Comparison of ENCODE assay signal across 11 mouse cellular contexts in genomic region chr1:87847475-87848168, GRCm38 (mm10). TPM values are rescaled to one million over a fixed set of nuclear protein-coding genes. Genes with fewer than 3 reads are reported as not detected.
DNase-seq lines count a peak whose midpoint lies in the region; ATAC-seq and TF ChIP-seq lines count a peak whose summit lies in the region.
"Had no signal": no experiment of that assay in that cellular context is flagged by ENCODE, and none has a peak within 500 bp of the region (broad histone marks: within the 10 kb centered on the region; RNA-seq: fewer than 3 reads in every experiment).

No protein-coding gene starts in this region.

- peaks cover 39% of the 10 kb centered on the region for H3K4me1 ChIP-seq in spleen, adult 2 months (ENCODE audit: control insufficient read depth, insufficient read depth, insufficient read length)
- H3K4me1 ChIP-seq in bone marrow, adult 2 months (ENCODE audit: control insufficient read depth, insufficient read depth, low read length) = peaks cover 10% of the 10 kb centered on the region; the same call in 1 of the 2 replicates
- peaks cover 28% of the 10 kb centered on the region for H3K4me1 ChIP-seq in limb, embryonic 13.5 days
- peaks cover 15% of the 10 kb centered on the region; the same call in 1 of the 2 replicates for H3K4me1 ChIP-seq in small intestine, adult 2 months (ENCODE audit: control insufficient read depth, insufficient read depth, insufficient read length, low read length)

- H3K4me3 ChIP-seq in spleen, adult 2 months (ENCODE audit: extremely low read depth, insufficient read depth, insufficient read length) = no peak overlapping the region
- H3K4me3 ChIP-seq in bone marrow, adult 2 months (replicated peaks; ENCODE audit: control insufficient read depth, low read depth, low read length) = no peak overlapping the region
- H3K4me3 ChIP-seq in limb, embryonic 13.5 days = no peak overlapping the region
- H3K4me3 ChIP-seq in small intestine, adult 2 months (ENCODE audit: low read depth, low read length) = no peak overlapping the region
- H3K4me3 ChIP-seq: hindbrain, embryonic 12.5 days had no signal

- H3K9me3 ChIP-seq in limb, embryonic 13.5 days = no peaks in the 10 kb centered on the region
- H3K9me3 ChIP-seq: hindbrain, embryonic 12.5 days had no signal

- peak overlapping the region; percentile 91 for H3K27ac ChIP-seq in spleen, adult 2 months (ENCODE audit: insufficient read depth, low read length)
- peak overlapping the region; percentile 44; the same call in 1 of the 2 replicates for H3K27ac ChIP-seq in bone marrow, adult 2 months (ENCODE audit: control insufficient read depth, insufficient read depth, low read depth, low read length, poor library complexity)
- peak overlapping the region; percentile 22; the same call in 1 of the 2 replicates for H3K27ac ChIP-seq in limb, embryonic 13.5 days
- peak overlapping the region; percentile 47 for H3K27ac ChIP-seq in small intestine, adult 2 months (ENCODE audit: insufficient read depth, low read depth, low read length)
- H3K27ac ChIP-seq: hindbrain, embryonic 12.5 days had no signal

- TF ChIP-seq CTCF in spleen, adult 2 months (IDR thresholded peaks at IDR 0.05; ENCODE audit: extremely low read depth, insufficient read depth, insufficient read length, insufficient replicate concordance) = no peak
- TF ChIP-seq CTCF in bone marrow, adult 2 months (IDR thresholded peaks at IDR 0.05; ENCODE audit: control insufficient read depth, insufficient read depth, low read length) = no peak
- TF ChIP-seq CTCF in small intestine, adult 2 months (IDR thresholded peaks at IDR 0.05; ENCODE audit: extremely low read depth, insufficient read length, insufficient replicate concordance, low read depth, low read length) = no peak

- no peak for ATAC-seq in limb, embryonic 13.5 days (ENCODE audit: low FRiP score, low read depth)

- 16% methylated on average over 4 of the region's 4 CpGs for WGBS in spleen, adult 2 months
- WGBS in bone marrow, adult 2 months = 18% methylated on average over 4 of the region's 4 CpGs
- 27% methylated on average over 4 of the region's 4 CpGs for WGBS in limb, embryonic 13.5 days
- WGBS in small intestine, adult 2 months = 11% methylated on average over 4 of the region's 4 CpGs

- no peaks in the 10 kb centered on the region for H3K27me3 ChIP-seq in spleen, adult 2 months (ENCODE audit: control insufficient read depth, insufficient read depth, low read length)
- no peaks in the 10 kb centered on the region for H3K27me3 ChIP-seq in limb, embryonic 13.5 days
- H3K27me3 ChIP-seq in small intestine, adult 2 months (ENCODE audit: control insufficient read depth, insufficient read depth, low read length) = no peaks in the 10 kb centered on the region
- H3K27me3 ChIP-seq: hindbrain, embryonic 12.5 days had no signal

- no peak overlapping the region for H3K9ac ChIP-seq in limb, embryonic 13.5 days
- H3K9ac ChIP-seq: hindbrain, embryonic 12.5 days had no signal

- no peak; the same call in 1 of the 2 replicates for TF ChIP-seq POLR2A in spleen, adult 2 months (IDR thresholded peaks at IDR 0.05; ENCODE audit: low read depth, low read length)
- TF ChIP-seq POLR2A in bone marrow, adult 2 months (IDR thresholded peaks at IDR 0.05; ENCODE audit: borderline replicate concordance, control insufficient read depth, low read depth, low read length) = no peak
- TF ChIP-seq POLR2A in small intestine, adult 2 months (IDR thresholded peaks at IDR 0.05; ENCODE audit: low read depth, low read length) = no peak

- no peak overlapping the region for H3K4me2 ChIP-seq in limb, embryonic 13.5 days (replicated peaks)
- H3K4me2 ChIP-seq: heart, embryonic 11.5 days; hindbrain, embryonic 12.5 days had no signal

- H3K36me3 ChIP-seq in spleen, adult 2 months (ENCODE audit: control insufficient read depth, insufficient read depth, low read length) = no peaks in the 10 kb centered on the region
- H3K36me3 ChIP-seq in limb, embryonic 13.5 days = no peaks in the 10 kb centered on the region
- H3K36me3 ChIP-seq in small intestine, adult 2 months (ENCODE audit: control insufficient read depth, insufficient read depth, low read length) = no peaks in the 10 kb centered on the region
- H3K36me3 ChIP-seq: hindbrain, embryonic 12.5 days had no signal

- DNase-seq in spleen, adult 2 months (ENCODE audit: low read depth in 1 of 2, low spot score in 2 of 2) = no peak
- no peak for DNase-seq in spleen, postnatal 14 days (ENCODE audit: low spot score in 2 of 2)
- no peak for DNase-seq in urinary bladder, postnatal 14 days (ENCODE audit: low spot score)
- no peak for DNase-seq in cerebellum, postnatal 4 days (ENCODE audit: low spot score in 2 of 2)
- DNase-seq: layer of hippocampus, postnatal 36 days; lung, adult 2 months had no signal

RNA-seq across cellular contexts. Expression of gene Dgkd, which starts 5.5 kb away (rescaled TPM):
- 62.4 and 69.4 TPM in 2 replicates for polyA plus RNA-seq in spleen, adult 2 months (2012; rRNA removed)
- 33.5 and 56.0 TPM in 2 replicates for polyA plus RNA-seq in bone marrow, adult 2 months (2011; ENCODE audit: insufficient read depth, insufficient read length, low replicate concordance, missing spikeins)
- 30.7 and 36.6 TPM in 2 replicates for polyA plus RNA-seq in limb, embryonic 13.5 days (2015; fragmentation: Nextera tagmentation; extraction: Ambion mirVana)
- polyA plus RNA-seq in small intestine, adult 2 months (2012; rRNA removed) = 21.5 and 47.1 TPM in 2 replicates

RNA-seq across cellular contexts. Expression of gene Sag, which starts 44.1 kb away (rescaled TPM):
- polyA plus RNA-seq in spleen, adult 2 months (2012; rRNA removed) = 0.22 and 0.57 TPM in 2 replicates
- polyA plus RNA-seq in bone marrow, adult 2 months (2011; ENCODE audit: insufficient read depth, insufficient read length, low replicate concordance, missing spikeins) = 4.0 and 7.0 TPM in 2 replicates
- polyA plus RNA-seq in limb, embryonic 13.5 days (2015; fragmentation: Nextera tagmentation; extraction: Ambion mirVana) = 3.2 and 3.7 TPM in 2 replicates
- polyA plus RNA-seq in small intestine, adult 2 months (2012; rRNA removed) = 0.05 and 0.16 TPM in 2 replicates

Comparison
In these comparisons a context has a peak if more than half of its experiments do, and no peak if none do; other contexts are left out.
1. H3K27ac ChIP-seq: peak in every context shown above with its lines; median percentile 91 in spleen, adult 2 months; 47 in small intestine, adult 2 months; 44 in bone marrow, adult 2 months; 22 in limb, embryonic 13.5 days.